Mouse (Mus musculus) left cerebral cortex, postnatal 36 days (tissue): ENCODE results near the gene Aldh2. TPM values are rescaled to one million over a fixed set of nuclear protein-coding genes. Genes with fewer than 3 reads are reported as not detected.

Experiments used
- DNase-seq, 2 experiments: peaks; one replicate each; pipeline ENCODE4 v3.0.0; 2021 to 2022; ENCODE audit warnings: low spot score in 2 of 2, mixed read lengths in 1 of 2
- intact Hi-C: fragments of 180-260 bp; cut with DNase I; formaldehyde crosslinking; loops from one replicate; pipeline ENCODE4 v1.15.1; 2025
- total RNA-seq, 2 experiments: library from RNA; stranded (reverse); gene quantifications; 2 replicates each; pipeline ENCODE4 v1.2.3; 2021

Gene Aldh2
- total RNA-seq, 2 experiments from 2014 or later, result 109 to 120 TPM

- intact Hi-C loops, result loop anchor here (5.0 kb wide), 1 partner anchor 32 kb away; no protein-coding TSS in a partner anchor
These were observed 23.7 kb downstream of the Aldh2 start for GRCm38 (mm10) chr5:121569881-121570420.

GRCm38 (mm10) chr5:121566035-121566681 is 27.5 kb downstream of the Aldh2 start:
- intact Hi-C loops, result loop anchor here (5.0 kb wide), 1 partner anchor 36 kb away; no protein-coding TSS in a partner anchor
- no peak for DNase-seq

More at GRCm38 (mm10) chr5:121569881-121570420, 23.7 kb downstream of the Aldh2 start:
- no peak for DNase-seq

GRCm38 (mm10) chr5:121564468-121564895 is 29.1 kb downstream of the Aldh2 start:
- intact Hi-C loops, result no loop called here
- peak; percentile 73 to 84 for DNase-seq

DNA sequence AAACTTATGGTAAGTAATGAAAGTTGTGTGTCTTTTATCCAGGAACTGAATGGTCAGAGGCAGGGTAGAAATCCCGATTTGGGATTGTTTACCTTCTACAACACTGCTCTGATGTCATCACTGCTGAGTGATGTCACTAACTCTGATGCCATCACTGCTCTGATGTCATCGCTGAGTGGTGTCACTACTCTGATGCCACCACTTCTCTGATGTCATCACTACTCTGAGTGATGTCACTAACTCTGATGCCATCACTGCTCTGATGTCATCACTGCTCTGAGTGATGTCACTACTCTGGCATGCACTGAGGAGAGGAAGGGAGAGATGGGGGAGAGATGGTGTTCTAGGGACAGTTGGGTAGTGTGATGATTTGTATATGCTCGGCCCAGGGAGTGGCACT is 31.2 kb downstream of the Aldh2 start:
- intact Hi-C loops, result no loop called here
- DNase-seq, result no peak

DNA sequence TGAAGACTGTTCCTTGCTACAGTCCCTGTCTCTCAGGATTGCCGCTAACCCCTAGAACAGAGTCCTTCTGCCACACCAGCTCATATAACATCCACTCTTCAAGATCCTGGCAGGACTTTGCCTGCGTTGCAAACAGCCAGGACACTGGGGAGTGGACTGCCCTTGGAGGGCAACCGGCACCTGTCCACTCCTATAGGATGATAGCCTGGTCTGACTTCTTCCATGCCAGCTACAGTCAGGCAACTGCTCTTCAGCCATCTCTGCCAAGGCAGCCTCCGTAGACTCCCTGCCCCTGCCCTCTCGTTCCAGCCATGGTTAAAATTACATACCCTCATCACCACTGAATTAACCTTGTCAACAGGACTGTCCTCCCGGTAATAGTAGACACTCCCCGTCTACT is 44.4 kb downstream of the Aldh2 start:
- DNase-seq, result no peak
- intact Hi-C loops, result loop anchor here (5.0 kb wide), 1 partner anchor 43 kb away; the partner anchor contains the start of gene Aldh2

DNA sequence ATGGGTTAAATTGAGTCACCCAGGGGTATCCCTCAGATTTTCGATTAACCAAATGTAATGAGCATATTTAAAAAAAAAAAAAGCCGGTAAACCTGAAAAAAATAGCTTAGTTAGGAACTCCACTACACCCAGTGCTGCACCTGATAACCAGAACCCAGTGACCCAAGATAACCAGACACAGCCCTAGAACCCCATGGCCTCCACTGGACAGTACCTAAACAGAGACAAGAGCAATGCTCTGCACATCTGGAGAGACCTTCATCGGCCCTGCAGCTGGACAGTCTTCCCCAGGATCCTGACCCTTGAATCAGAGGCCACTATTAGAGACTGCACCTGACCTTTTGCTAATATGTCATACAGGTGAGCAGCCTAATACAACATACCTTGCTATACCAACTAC is 46.5 kb downstream of the Aldh2 start:
- intact Hi-C loops, result loop anchor here (2.0 to 5.0 kb wide), 2 partner anchors 45 to 58 kb away; partner anchors contain the start of gene Aldh2
- DNase-seq, result no peak

GRCm38 (mm10) chr5:121546530-121546895 is 47.1 kb downstream of the Aldh2 start:
- peak; percentile 25 to 29 for DNase-seq
- intact Hi-C loops, result loop anchor here (2.0 to 5.0 kb wide), 2 partner anchors 46 to 58 kb away; partner anchors contain the start of gene Aldh2

- intact Hi-C loops, result loop anchor here (2.0 to 5.0 kb wide), 2 partner anchors 46 to 59 kb away; partner anchors contain the start of gene Aldh2
- DNase-seq, result peak; percentile 98 to 99
These were observed 47.7 kb downstream of the Aldh2 start, which contains the start of gene Mapkapk5 for GRCm38 (mm10) chr5:121545793-121546529. Gene Mapkapk5 (minus strand): TSS chr5:121545905.

GRCm38 (mm10) chr5:121544910-121545792 is 48.5 kb downstream of the Aldh2 start, which contains the start of the genes Adam1a and Gm42878:
Gene Adam1a (minus strand): TSS chr5:121545482.
Gene Gm42878 (minus strand): TSS chr5:121545482.
- DNase-seq, result no peak
- intact Hi-C loops, result loop anchor here (5.0 kb wide), 1 partner anchor 47 kb away; the partner anchor contains the start of gene Aldh2

- no peak for DNase-seq
- intact Hi-C loops, result no loop called here
These were observed 50.3 kb downstream of the Aldh2 start for GRCm38 (mm10) chr5:121543370-121543769.

GRCm38 (mm10) chr5:121541235-121541634 is 52.4 kb downstream of the Aldh2 start:
- intact Hi-C loops, result no loop called here
- no peak for DNase-seq

- DNase-seq, result no peak
- intact Hi-C loops, result no loop called here
These were observed 53.6 kb downstream of the Aldh2 start for GRCm38 (mm10) chr5:121540066-121540465.

- no peak for DNase-seq
These were observed 56.0 kb downstream of the Aldh2 start for GRCm38 (mm10) chr5:121537588-121537987.

GRCm38 (mm10) chr5:121536921-121537555 is 56.6 kb downstream of the Aldh2 start:
- intact Hi-C loops, result no loop called here

More at GRCm38 (mm10) chr5:121537588-121537987, 56.0 kb downstream of the Aldh2 start:
- intact Hi-C loops, result no loop called here

DNA sequence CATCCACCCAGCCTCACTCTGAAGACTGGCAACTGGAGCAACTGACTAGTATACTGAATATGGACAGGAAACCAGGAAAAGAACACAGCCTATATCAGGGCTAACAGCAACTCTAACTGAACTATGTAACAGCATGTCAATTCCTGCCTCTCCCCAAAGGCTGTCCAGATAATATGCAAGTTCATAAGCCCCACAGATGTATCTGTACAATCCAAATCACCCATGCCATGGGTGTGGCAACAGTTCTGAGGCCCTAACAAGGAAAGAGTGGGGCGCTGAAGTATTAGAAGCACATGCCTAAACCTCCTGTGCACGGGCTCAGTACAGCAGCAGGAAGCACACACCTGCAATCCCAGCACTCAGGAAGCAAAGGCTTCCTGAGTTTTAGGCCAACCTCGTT is 58.5 kb downstream of the Aldh2 start:
- DNase-seq, result no peak
- intact Hi-C loops, result no loop called here

More at GRCm38 (mm10) chr5:121536921-121537555, 56.6 kb downstream of the Aldh2 start:
- DNase-seq, result no peak

DNA sequence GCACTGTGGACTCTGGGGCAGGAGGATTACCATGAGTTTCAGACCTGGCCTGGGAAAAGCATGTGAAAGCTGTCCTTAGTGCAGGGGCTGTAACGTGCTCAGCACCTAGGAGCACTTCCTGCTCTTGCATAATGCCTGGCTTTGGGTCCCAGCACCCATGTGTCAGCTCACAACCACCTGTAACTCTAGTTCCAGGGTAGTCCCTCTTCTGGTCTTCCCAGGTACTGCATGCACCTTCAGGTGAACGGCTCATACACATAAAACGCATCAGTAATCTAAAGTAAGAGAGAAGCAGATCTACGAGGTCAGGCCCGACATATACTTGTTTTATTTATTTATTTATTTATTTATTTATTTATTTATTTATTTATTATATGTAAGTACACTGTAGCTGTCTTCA is 59.1 kb downstream of the Aldh2 start:
- intact Hi-C loops, result no loop called here
- DNase-seq, result no peak

DNA sequence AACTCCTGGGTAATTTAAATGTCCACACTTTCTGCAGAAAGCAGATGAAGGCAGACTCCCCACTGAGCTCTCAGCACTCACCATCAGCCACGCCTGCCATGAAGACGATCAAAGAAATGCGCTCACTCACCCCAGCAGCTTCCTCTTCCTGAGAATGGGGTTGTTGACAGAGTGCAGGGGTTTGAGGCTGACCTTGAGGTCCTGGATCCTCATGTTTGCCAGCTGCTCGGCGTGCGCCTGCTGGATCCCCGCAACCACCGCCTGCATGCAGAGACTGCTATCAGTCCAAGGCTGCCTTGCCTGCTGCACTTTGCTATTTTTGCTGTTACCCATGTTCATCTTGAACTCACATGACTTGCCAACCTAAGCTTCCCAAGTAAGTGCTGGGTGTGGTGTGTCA is 66.7 kb downstream of the Aldh2 start:
- intact Hi-C loops, result no loop called here
- no peak for DNase-seq

DNA sequence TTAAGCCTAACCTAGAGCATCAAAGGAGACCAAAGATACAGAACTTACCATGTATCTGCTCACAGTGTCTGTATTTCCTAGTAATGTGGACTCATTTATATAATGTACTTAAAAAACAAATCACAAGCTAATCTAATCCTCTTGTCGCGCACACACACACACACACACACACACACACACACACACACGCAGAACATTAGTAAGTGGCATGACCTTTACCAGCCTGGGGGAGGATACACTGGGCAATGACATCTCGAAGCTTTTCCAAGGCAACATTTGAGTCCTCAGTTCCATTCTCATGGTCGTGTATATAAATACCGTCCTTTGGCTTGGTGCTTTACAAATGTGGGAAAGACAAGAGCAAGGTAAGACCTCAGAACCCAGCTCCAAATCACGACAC is 67.1 kb downstream of the Aldh2 start:
- intact Hi-C loops, result no loop called here

More for the DNA sequence above, 67.1 kb downstream of the Aldh2 start:
- DNase-seq, result no peak
